Mouse (Mus musculus) Muller cell, postnatal 12 days (primary cell): ENCODE measurements at regions not wholly inside any gene's neighbourhood (a gene's known extent, or its start where the extent isn't known, plus 50 kb on each side); places are given as distances from the start of the nearest gene placed in this dataset.

ENCODE experiments used
- DNase-seq: peaks from one replicate; pipeline ENCODE4 v3.0.0-alpha.2; 2015; ENCODE audit errors: inconsistent ontology term

GRCm38 (mm10) chr19:16075512-16076086 is 57.0 kb upstream of the Gnaq start:
- peak; percentile 56 for DNase-seq

- DNase-seq = no peak
Measured at GRCm38 (mm10) chr19:16075026-16075425, 57.6 kb upstream of the Gnaq start.

- DNase-seq = no peak
Measured at GRCm38 (mm10) chr19:16067314-16067713, 65.3 kb upstream of the Gnaq start.

- DNase-seq = no peak
Measured at GRCm38 (mm10) chr19:16064911-16065310, 67.7 kb upstream of the Gnaq start.

- peak; percentile 77 for DNase-seq
Measured at GRCm38 (mm10) chr19:16063916-16064580, 68.6 kb upstream of the Gnaq start.

- no peak for DNase-seq
Measured at GRCm38 (mm10) chr19:16063533-16063915, 69.1 kb upstream of the Gnaq start.

GRCm38 (mm10) chr19:16061821-16062220 is 70.8 kb upstream of the Gnaq start:
- DNase-seq = no peak

- no peak for DNase-seq
Measured at GRCm38 (mm10) chr19:16059026-16059425, 73.6 kb upstream of the Gnaq start.

GRCm38 (mm10) chr19:16050220-16051055 is 65.6 kb upstream of the Cep78 start:
- peak; percentile 66 for DNase-seq

GRCm38 (mm10) chr19:16049646-16050045 is 64.9 kb upstream of the Cep78 start:
- DNase-seq = no peak

GRCm38 (mm10) chr19:16046977-16047376 is 62.2 kb upstream of the Cep78 start:
- no peak for DNase-seq

- DNase-seq = no peak
Measured at GRCm38 (mm10) chr19:16045261-16045660, 60.5 kb upstream of the Cep78 start.

- DNase-seq = no peak
Measured at GRCm38 (mm10) chr19:16044169-16044568, 59.4 kb upstream of the Cep78 start.

- DNase-seq = no peak
Measured at GRCm38 (mm10) chr19:16043007-16043406, 58.2 kb upstream of the Cep78 start.

GRCm38 (mm10) chr19:16041891-16042290 is 57.1 kb upstream of the Cep78 start:
- peak; percentile 52 for DNase-seq

- DNase-seq = no peak
Measured at GRCm38 (mm10) chr19:16037806-16038205, 53.0 kb upstream of the Cep78 start.
